Mouse (Mus musculus) adipocyte (in vitro differentiated cells): ENCODE data around the gene Asna1.

Experiments
- DNase-seq: peaks from one replicate; pipeline ENCODE4 v3.0.0-alpha.2; 2016; ENCODE audit warnings: low spot score

Gene Asna1

GRCm38 (mm10) chr8:84974543-84975142 is 50.4 kb downstream of the Asna1 start:
- DNase-seq, result peak; percentile 52

DNA sequence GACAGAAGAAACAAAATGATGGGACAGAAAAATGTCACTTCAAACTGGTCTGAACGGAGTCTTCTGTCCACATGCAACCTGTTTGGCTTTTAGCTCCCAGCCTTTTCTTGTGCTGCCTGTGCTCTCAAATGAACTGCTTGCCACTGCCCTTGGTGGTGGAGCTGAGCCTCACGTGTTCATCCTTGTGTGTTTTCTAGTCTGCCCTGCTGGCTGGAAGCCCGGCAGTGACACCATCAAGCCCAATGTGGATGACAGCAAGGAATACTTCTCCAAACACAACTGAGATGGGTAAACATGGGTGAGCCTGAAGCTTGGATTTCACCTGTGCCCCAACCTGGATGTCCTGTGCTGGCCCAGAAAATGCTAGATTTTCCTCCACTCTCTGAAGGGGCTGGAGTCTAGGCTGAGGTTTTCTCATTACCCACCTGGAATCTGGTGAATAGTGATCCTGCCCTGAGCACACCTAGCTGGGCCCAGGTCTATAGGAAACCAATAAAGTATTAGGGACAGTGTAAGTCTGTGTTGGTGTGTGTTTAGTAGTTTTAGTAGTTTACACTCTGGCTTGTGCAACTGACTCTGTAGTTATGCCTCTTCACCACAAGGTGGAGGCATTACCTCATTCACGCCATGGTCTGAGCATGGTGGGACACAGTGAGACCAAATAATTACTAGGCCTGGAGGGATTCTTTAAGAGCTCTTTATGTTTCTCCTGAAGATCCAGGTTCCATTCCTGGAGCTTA is 51.1 kb downstream of the Asna1 start:
- DNase-seq, result peak; percentile 94

GRCm38 (mm10) chr8:84973079-84973478 is 52.0 kb downstream of the Asna1 start:
- peak; percentile 78 for DNase-seq

DNA sequence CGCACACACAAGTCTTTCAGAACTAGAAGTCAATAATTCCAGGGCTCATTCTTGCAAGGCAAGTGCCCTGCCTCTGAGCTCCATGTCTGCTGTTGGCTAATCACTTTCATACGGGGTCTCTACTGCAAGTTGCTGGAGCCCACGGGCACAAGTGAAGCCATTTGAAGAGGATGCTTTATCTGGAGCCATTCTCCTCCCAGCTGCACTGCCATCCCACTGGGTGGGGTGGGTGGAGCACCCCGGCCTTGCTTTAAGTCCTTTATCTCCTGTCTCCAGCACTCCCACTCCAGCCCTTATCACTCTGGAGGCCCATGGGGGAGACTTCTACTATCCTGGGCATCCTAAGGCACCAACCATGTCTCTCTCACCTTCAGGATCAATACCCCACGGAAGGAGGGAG is 54.2 kb downstream of the Asna1 start:
- DNase-seq, result no peak

DNA sequence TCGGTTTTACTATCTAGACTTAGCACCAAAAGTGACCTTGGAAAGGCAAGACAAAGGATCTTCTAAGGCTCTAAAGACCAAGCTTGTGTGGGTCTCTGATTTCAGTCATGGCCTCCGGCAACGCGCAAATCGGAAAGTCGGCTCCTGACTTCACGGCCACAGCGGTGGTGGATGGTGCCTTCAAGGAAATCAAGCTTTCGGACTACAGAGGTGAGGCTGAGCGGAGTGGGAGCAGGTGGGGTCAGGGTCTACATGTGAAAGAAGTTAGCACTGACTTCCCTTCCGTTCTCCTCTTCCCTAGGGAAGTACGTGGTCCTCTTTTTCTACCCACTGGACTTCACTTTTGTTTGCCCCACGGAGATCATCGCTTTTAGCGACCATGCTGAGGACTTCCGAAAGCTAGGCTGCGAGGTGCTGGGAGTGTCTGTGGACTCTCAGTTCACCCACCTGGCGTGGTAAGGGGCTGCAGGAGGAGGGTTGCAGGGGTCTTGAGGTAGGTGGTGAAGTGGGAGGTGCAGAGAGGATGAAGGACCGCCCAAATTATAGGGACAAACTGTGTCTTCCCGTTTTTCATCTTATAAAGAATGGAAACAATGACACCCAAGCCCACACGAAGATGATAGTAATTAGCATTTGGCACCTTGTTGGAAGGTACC is 54.8 kb downstream of the Asna1 start:
- no peak for DNase-seq

DNA sequence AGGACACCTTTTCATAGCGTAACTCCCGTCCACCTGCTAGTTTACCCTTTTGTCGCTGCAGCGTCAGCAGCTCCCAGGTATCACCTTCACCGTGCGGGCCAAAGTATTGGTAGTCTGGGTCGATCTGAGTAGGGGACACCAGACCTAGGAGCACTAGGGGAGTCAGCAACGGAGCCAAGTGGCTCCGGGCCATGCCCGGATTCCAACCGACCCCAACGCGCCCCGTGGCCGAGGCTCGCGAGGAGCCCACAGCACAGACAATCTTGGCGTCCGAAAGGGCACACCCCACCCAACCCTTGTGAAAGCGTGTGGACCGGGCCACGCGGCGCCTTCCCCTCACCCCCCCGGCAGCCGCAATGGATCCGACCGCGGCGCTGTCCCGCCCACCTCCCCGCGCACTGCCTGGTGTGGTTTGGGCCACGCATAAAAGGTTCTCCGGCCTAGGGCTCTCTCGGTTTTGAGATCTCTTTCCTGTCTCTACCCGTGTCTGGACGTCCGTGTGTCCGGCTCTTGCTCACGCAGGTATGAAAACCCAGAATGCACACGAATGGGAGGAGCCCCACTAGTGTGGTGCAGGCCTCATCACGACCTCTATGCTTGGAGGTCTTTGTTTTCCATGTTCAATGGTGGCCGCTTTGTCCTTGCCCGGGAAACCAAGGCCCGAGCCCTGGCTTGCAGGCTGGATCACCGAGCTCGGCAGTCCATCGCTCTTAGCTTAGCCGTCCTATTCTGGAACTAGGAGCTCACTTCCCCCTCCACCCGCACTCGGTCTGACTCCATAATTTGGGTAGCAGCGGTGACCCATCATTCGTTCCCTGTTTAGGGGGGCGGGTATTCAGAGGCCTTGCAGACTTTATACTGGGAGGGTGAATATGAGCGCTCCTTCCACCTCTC is 55.6 kb downstream of the Asna1 start, which contains the start of the genes Gm49661, Prdx2 and Rnaseh2a:
Gm49661 (minus strand) TSS at position 193 of the 894 bp plus-strand sequence.
Prdx2 (plus strand) TSS at position 347 of the 894 bp plus-strand sequence.
Rnaseh2a (minus strand) TSS at position 527 of the 894 bp plus-strand sequence.
- peak; percentile 82 for DNase-seq

GRCm38 (mm10) chr8:84968650-84969049 is 56.4 kb downstream of the Asna1 start:
- peak; percentile 59 for DNase-seq
